Mouse (Mus musculus) liver, adult 2 months (tissue): ENCODE measurements around the gene Rps25. TPM values are rescaled to one million over a fixed set of nuclear protein-coding genes. Genes with fewer than 3 reads are reported as not detected.
"Not testable (repeated sequence)": the region's sequence is repeated elsewhere in the genome, so short reads cannot be mapped to it uniquely, and the experiment has no call there.

Source experiments
- DNase-seq: peaks from one replicate; pipeline ENCODE4 v3.0.0-alpha.2; 2011; ENCODE audit warnings: low read depth, low spot score; ENCODE audit errors: extremely low read depth
- H3K27ac ChIP-seq: fragments of 200-500 bp; replicated peaks from 2 replicates; pipeline ENCODE4 v1.5.1; 2012; ENCODE audit warnings: low read depth, mild to moderate bottlenecking, control low read depth, inconsistent platforms, low read length; ENCODE audit not compliant: insufficient read depth
- H3K27me3 ChIP-seq: fragments of 200-500 bp; 2 replicates; pipeline ENCODE4 v1.6.1; 2012; ENCODE audit warnings: mild to moderate bottlenecking, moderate library complexity, low read length, inconsistent platforms; ENCODE audit not compliant: control insufficient read depth, insufficient read depth
- H3K36me3 ChIP-seq: fragments of 200-500 bp; 2 replicates; pipeline ENCODE4 v1.6.1; 2012; ENCODE audit warnings: low read length, inconsistent platforms; ENCODE audit not compliant: control insufficient read depth, insufficient read depth
- H3K4me1 ChIP-seq: fragments of 200-500 bp; 2 replicates; pipeline ENCODE4 v1.6.1; 2011; ENCODE audit warnings: low read length; ENCODE audit not compliant: control insufficient read depth, insufficient read depth
- H3K4me3 ChIP-seq: fragments of 200-500 bp; 2 replicates; pipeline ENCODE4 v1.5.1; 2011; ENCODE audit warnings: low read depth, mild to moderate bottlenecking, control low read depth, low read length, moderate library complexity; ENCODE audit not compliant: insufficient read depth
- H3K79me2 ChIP-seq: fragments of 200-500 bp; 2 replicates; pipeline ENCODE4 v1.6.1; 2012; ENCODE audit warnings: inconsistent platforms, mild to moderate bottlenecking, low read length, moderate library complexity; ENCODE audit not compliant: control insufficient read depth, insufficient read depth
- H3K9ac ChIP-seq: fragments of 200-500 bp; 2 replicates; pipeline ENCODE4 v1.6.1; 2012; ENCODE audit warnings: low read depth, mild to moderate bottlenecking, control low read depth, inconsistent platforms, low read length
- CTCF ChIP-seq: fragments of 200-500 bp; IDR thresholded peaks from 2 replicates; pipeline ENCODE4 v1.5.1; 2011; ENCODE audit warnings: low read depth, low read length, control low read depth
- POLR2A ChIP-seq: fragments of 200-500 bp; IDR thresholded peaks from 2 replicates; pipeline ENCODE4 v1.6.1; 2011; ENCODE audit warnings: low read length, control low read depth; ENCODE audit not compliant: insufficient read depth; ENCODE audit errors: extremely low read depth
- whole genome bisulfite sequencing: fragments of 180-500 bp; shearing (Covaris S2); methylation state at CpG from one replicate; pipeline ENCODE4 v1.1.7; 2018; 5-methylcytosine and 5-hydroxymethylcytosine counted together
- polyA plus RNA-seq: library from polyadenylated mRNA; depleted of rRNA; stranded (reverse); fragments of >200 nt; gene quantifications from 2 replicates; pipeline ENCODE4 v1.2.3, GENCODE M21; 2012
- total RNA-seq: library from RNA; depleted of rRNA; stranded (reverse); fragments of >200 nt; gene quantifications from 2 replicates; pipeline ENCODE4 v1.2.3, GENCODE M21; 2014

The Rps25 gene
- total and polyA plus RNA-seq, 2 experiments = 82.7 to 516 TPM

DNA sequence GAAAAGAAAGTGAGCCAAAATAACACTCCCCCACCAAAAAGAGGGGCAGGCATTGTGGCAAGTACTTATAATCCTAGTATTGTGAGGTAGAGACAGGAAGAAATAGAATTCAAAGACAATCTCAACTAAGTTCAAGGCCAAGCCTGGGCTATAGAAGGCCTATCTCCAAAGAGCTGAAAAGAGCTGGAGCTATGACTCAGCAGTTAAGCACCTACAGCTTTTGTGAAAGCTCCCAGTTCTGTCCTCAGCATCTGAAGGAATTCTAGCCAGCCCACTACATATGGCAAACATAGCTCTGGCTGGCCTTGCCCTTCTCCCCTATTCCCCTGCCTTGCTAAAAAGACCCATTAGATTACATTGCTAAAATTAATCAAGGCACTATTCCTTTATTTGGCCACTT is 33.6 kb upstream of the Rps25 start:
- no peaks in the 10 kb centered on the region for H3K36me3 ChIP-seq
- no peaks in the 10 kb centered on the region for H3K27me3 ChIP-seq
- DNase-seq = peak; percentile 80
- no peaks in the 10 kb centered on the region for H3K79me2 ChIP-seq
- peak overlapping the region; percentile 100 for H3K27ac ChIP-seq
- TF ChIP-seq CTCF (no peak), POLR2A (no peak)
- H3K4me1 ChIP-seq = peaks cover 11% of the 10 kb centered on the region
- no peak overlapping the region for H3K4me3 ChIP-seq
- H3K9ac ChIP-seq = peak overlapping the region; percentile 63; the same call in 1 of the 2 replicates

DNA sequence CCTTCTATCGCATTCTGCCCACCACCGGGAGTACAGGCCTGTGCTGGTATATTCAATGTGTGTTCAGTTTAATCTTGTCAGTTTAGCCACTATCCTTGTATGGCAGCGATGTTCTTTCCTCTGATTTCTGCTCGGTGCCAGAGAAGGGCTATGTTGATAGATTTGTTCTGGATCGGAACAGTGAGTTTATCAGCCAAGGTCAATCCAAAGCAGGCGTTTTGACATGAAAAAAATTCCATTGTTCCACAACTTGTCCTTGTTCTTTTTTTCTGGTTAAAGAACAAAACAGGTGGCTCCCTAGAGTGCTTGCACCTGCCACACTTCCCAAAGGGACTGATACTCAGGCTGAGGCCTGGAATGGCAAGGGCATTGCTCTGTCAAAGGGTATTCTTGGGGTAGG is 30.8 kb upstream of the Rps25 start:
- Histone ChIP-seq H3K79me2 (peaks cover 16% of the 10 kb centered on the region; the same call in 1 of the 2 replicates), H3K4me3 (no peak overlapping the region), H3K27me3 (no peaks in the 10 kb centered on the region), H3K4me1 (peaks cover 20% of the 10 kb centered on the region), H3K36me3 (peaks cover 3% of the 10 kb centered on the region; the same call in 1 of the 2 replicates), H3K27ac (peak overlapping the region; percentile 60), H3K9ac (no peak overlapping the region)
- TF ChIP-seq CTCF (no peak), POLR2A (no peak)
- peak; percentile 76 for DNase-seq
- WGBS = 45% methylated on average over 6 of the region's 6 CpGs

DNA sequence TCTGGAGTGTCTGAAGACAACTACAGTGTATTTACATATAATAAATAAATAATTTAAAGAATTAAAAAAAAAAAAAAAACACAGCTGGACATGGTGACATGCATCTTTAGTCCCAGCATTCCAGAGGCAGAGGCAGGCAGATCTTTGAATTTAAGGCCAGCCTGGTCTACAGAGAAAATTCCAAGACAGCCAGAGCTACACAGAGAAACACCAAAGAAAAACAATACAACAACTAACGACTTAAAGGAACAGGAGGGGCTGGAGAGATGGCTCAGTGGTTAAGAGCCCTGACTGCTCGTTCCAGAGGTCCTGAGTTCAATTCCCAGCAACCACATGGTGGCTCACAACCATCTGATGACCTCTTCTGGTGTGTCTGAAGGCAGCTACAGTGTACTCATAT is 29.6 kb upstream of the Rps25 start:
- H3K9ac ChIP-seq, H3K4me3 ChIP-seq, H3K27ac ChIP-seq, H3K27me3 ChIP-seq, DNase-seq: not testable (repeated sequence)
- H3K79me2 ChIP-seq = peaks cover 17% of the 10 kb centered on the region; the same call in 1 of the 2 replicates
- 84% methylated on average over 2 of the region's 2 CpGs for WGBS
- peaks cover 12% of the 10 kb centered on the region; the same call in 1 of the 2 replicates for H3K36me3 ChIP-seq
- peaks cover 28% of the 10 kb centered on the region for H3K4me1 ChIP-seq

DNA sequence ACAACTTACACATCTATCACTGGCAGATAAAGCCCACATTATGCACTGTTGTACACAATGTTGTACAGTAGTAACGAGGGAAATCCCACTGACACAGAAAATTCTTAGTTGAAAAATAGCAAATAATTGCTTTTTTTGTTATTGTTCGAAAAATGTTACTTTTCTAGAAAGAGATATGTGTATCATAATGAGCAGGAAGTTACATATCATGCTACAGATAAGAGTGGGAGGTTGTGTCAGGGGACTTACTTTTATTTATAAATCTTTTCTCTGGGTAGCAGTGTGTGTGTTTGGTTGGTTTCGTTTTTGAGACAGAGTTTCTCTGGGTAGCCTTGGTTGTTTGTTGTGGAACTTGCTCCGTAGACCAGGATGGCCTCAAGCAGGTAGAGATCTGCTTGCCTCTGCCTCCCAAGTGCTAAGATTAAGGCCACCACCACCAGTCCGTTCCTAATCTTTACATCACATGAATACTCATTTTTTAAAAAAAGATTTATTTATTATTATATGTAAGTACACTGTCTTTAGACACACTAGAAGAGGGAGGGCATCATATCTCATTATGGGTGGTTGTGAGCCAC is 28.7 kb upstream of the Rps25 start:
- no peaks in the 10 kb centered on the region for H3K27me3 ChIP-seq
- peaks cover 17% of the 10 kb centered on the region; the same call in 1 of the 2 replicates for H3K79me2 ChIP-seq
- H3K9ac ChIP-seq = peak overlapping the region; percentile 66; the same call in 1 of the 2 replicates
- WGBS = 50% methylated on average over 5 of the region's 5 CpGs
- DNase-seq = no peak
- H3K4me3 ChIP-seq = peak overlapping the region; percentile 76; the same call in 1 of the 2 replicates
- no peak for TF ChIP-seq POLR2A
- peaks cover 27% of the 10 kb centered on the region for H3K4me1 ChIP-seq
- H3K27ac ChIP-seq = peak overlapping the region; percentile 72; the same call in 1 of the 2 replicates
- H3K36me3 ChIP-seq = peaks cover 21% of the 10 kb centered on the region; the same call in 1 of the 2 replicates

DNA sequence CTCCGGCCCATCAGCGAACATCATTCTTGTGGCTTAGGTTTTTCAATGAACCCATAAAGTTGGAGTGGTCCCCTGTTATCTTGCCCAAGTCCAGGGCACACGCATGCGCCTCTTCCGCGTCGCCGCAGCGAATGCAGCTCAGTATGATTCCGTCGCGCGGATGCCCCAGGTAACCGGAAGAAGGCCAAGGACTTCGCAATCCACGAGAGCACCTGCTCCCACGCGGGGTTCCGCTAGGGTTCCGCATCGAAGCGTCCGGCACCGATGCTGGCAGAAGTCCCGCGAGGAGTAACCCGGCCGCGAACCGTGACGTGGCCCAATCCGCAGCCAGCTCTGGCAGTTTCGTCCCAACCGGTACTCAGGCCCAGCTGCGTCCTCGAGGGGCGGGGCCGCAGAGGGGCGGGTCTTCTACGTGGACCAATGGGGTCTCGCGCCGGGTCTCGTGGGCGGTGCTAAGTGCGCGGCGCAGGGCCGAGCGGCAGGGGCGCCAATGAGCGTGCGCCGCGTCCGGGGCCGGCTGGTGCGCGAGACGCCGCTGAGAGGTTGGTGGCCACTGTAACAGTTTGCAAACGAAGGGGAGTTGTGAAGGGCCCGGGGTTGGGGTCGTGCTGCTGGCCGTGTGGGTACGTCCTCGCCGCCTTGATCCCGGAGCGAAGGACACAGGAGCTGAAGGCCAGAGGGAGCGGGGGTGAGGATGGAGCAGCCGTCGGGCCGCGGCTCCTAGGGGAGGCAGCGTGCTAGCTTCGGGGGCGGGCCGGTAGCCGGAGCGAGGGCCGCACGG is 27.7 kb upstream of the Rps25 start, which contains the start of gene Hyou1:
Hyou1 (plus strand) TSS at position 437 of the 781 bp plus-strand sequence.
- under 1% methylated on average over 83 of the region's 83 CpGs for WGBS
- H3K79me2 ChIP-seq = peaks cover 17% of the 10 kb centered on the region; the same call in 1 of the 2 replicates
- TF ChIP-seq POLR2A (peak; percentile 77), CTCF (peak; percentile 12; the same call in 1 of the 2 replicates)
- H3K27me3 ChIP-seq = no peaks in the 10 kb centered on the region
- peaks cover 30% of the 10 kb centered on the region; the same call in 1 of the 2 replicates for H3K36me3 ChIP-seq
- H3K27ac ChIP-seq = peak within 1 kb of the TSS; percentile 72
- H3K4me1 ChIP-seq = peaks cover 21% of the 10 kb centered on the region
- DNase-seq = peak; percentile 91
- H3K4me3 ChIP-seq = peak within 1 kb of the TSS; percentile 76
- peak within 1 kb of the TSS; percentile 82 for H3K9ac ChIP-seq
